Mouse (Mus musculus): ENCODE results near the gene Gm27179. TPM values are rescaled to one million over a fixed set of nuclear protein-coding genes. Genes with fewer than 3 reads are reported as not detected.
"Not testable (repeated sequence)": the region's sequence is repeated elsewhere in the genome, so short reads cannot be mapped to it uniquely, and the experiment has no call there.

Gene Gm27179
- polyA plus RNA-seq, 1 experiment from 2014 or later: not detected

- not testable (repeated sequence) for H3K27ac ChIP-seq (replicated peaks); H3K36me3 ChIP-seq (replicated peaks); H3K27me3 ChIP-seq (replicated peaks; ENCODE audit: low read depth, poor library complexity, severe bottlenecking); H3K9me3 ChIP-seq; H3K4me1 ChIP-seq; H3K4me3 ChIP-seq; DNase-seq (ENCODE audit: low spot score)
- WGBS: no CpG with 5 or more reads among the region's 1 CpGs
Observed at GRCm38 (mm10) chr14:69507000-69507399, 5.3 kb downstream of the Gm27179 start.

- H3K4me1 ChIP-seq; H3K27ac ChIP-seq (replicated peaks); H3K27me3 ChIP-seq (replicated peaks; ENCODE audit: low read depth, poor library complexity, severe bottlenecking); H3K4me3 ChIP-seq; H3K36me3 ChIP-seq (replicated peaks); DNase-seq (ENCODE audit: low spot score); H3K9me3 ChIP-seq: not testable (repeated sequence)
- WGBS: no CpG with 5 or more reads among the region's 29 CpGs
Observed at GRCm38 (mm10) chr14:69503174-69503573, 9.2 kb downstream of the Gm27179 start, which contains the start of gene Gm16867. Gm16867 (minus strand) TSS chr14:69503362.

GRCm38 (mm10) chr14:69502440-69503150 is 9.8 kb downstream of the Gm27179 start:
- not testable (repeated sequence) for H3K36me3 ChIP-seq (replicated peaks); H3K9me3 ChIP-seq; H3K4me1 ChIP-seq; H3K27ac ChIP-seq (replicated peaks); H3K4me3 ChIP-seq; DNase-seq (ENCODE audit: low spot score); H3K27me3 ChIP-seq (replicated peaks; ENCODE audit: low read depth, poor library complexity, severe bottlenecking)
- WGBS: no CpG with 5 or more reads among the region's 73 CpGs

GRCm38 (mm10) chr14:69496259-69496658 is 16.1 kb downstream of the Gm27179 start:
- not testable (repeated sequence) for H3K9me3 ChIP-seq; H3K27me3 ChIP-seq (replicated peaks; ENCODE audit: low read depth, poor library complexity, severe bottlenecking); H3K36me3 ChIP-seq (replicated peaks)

GRCm38 (mm10) chr14:69494946-69495345 is 17.4 kb downstream of the Gm27179 start:
- WGBS: no CpG with 5 or more reads among the region's 2 CpGs
- not testable (repeated sequence) for H3K4me3 ChIP-seq; H3K27ac ChIP-seq (replicated peaks); H3K27me3 ChIP-seq (replicated peaks; ENCODE audit: low read depth, poor library complexity, severe bottlenecking); DNase-seq (ENCODE audit: low spot score); H3K4me1 ChIP-seq; H3K9me3 ChIP-seq; H3K36me3 ChIP-seq (replicated peaks)

More at GRCm38 (mm10) chr14:69496259-69496658, 16.1 kb downstream of the Gm27179 start:
- not testable (repeated sequence) for DNase-seq (ENCODE audit: low spot score); H3K27ac ChIP-seq (replicated peaks); H3K4me1 ChIP-seq; H3K4me3 ChIP-seq

- H3K27me3 ChIP-seq (replicated peaks; ENCODE audit: low read depth, poor library complexity, severe bottlenecking); H3K27ac ChIP-seq (replicated peaks); H3K4me1 ChIP-seq; H3K9me3 ChIP-seq; H3K4me3 ChIP-seq; H3K36me3 ChIP-seq (replicated peaks); DNase-seq (ENCODE audit: low spot score): not testable (repeated sequence)
- no CpG with 5 or more reads among the region's 3 CpGs for WGBS
Observed at GRCm38 (mm10) chr14:69494522-69494921, 17.8 kb downstream of the Gm27179 start.

GRCm38 (mm10) chr14:69488001-69488400 is 24.3 kb downstream of the Gm27179 start:
- H3K27ac ChIP-seq (replicated peaks); H3K27me3 ChIP-seq (replicated peaks; ENCODE audit: low read depth, poor library complexity, severe bottlenecking); H3K9me3 ChIP-seq; DNase-seq (ENCODE audit: low spot score); H3K4me1 ChIP-seq; H3K4me3 ChIP-seq; H3K36me3 ChIP-seq (replicated peaks): not testable (repeated sequence)
- no CpG with 5 or more reads among the region's 10 CpGs for WGBS

GRCm38 (mm10) chr14:69485466-69486135 is 26.7 kb downstream of the Gm27179 start:
- H3K27ac ChIP-seq (replicated peaks); H3K4me3 ChIP-seq; H3K4me1 ChIP-seq; DNase-seq (ENCODE audit: low spot score); H3K9me3 ChIP-seq; H3K27me3 ChIP-seq (replicated peaks; ENCODE audit: low read depth, poor library complexity, severe bottlenecking); H3K36me3 ChIP-seq (replicated peaks): not testable (repeated sequence)
- WGBS: no CpG with 5 or more reads among the region's 18 CpGs

- H3K4me3 ChIP-seq; DNase-seq (ENCODE audit: low spot score); H3K27me3 ChIP-seq (replicated peaks; ENCODE audit: low read depth, poor library complexity, severe bottlenecking); H3K27ac ChIP-seq (replicated peaks); H3K36me3 ChIP-seq (replicated peaks); H3K4me1 ChIP-seq; H3K9me3 ChIP-seq: not testable (repeated sequence)
- WGBS: no CpG with 5 or more reads among the region's 11 CpGs
Observed at GRCm38 (mm10) chr14:69473941-69474646, 38.3 kb downstream of the Gm27179 start.

- H3K4me3 ChIP-seq; H3K4me1 ChIP-seq; H3K9me3 ChIP-seq; H3K27ac ChIP-seq (replicated peaks); H3K27me3 ChIP-seq (replicated peaks; ENCODE audit: low read depth, poor library complexity, severe bottlenecking); DNase-seq (ENCODE audit: low spot score); H3K36me3 ChIP-seq (replicated peaks): not testable (repeated sequence)
- no CpG with 5 or more reads among the region's 2 CpGs for WGBS
Observed at GRCm38 (mm10) chr14:69473322-69473721, 39.0 kb downstream of the Gm27179 start.

- not testable (repeated sequence) for H3K36me3 ChIP-seq (replicated peaks); H3K4me3 ChIP-seq; H3K27me3 ChIP-seq (replicated peaks; ENCODE audit: low read depth, poor library complexity, severe bottlenecking); H3K4me1 ChIP-seq; DNase-seq (ENCODE audit: low spot score); H3K27ac ChIP-seq (replicated peaks); H3K9me3 ChIP-seq
- no CpG with 5 or more reads among the region's 8 CpGs for WGBS
Observed at GRCm38 (mm10) chr14:69470122-69470708, 42.1 kb downstream of the Gm27179 start.

- DNase-seq (ENCODE audit: low spot score); H3K4me3 ChIP-seq; H3K9me3 ChIP-seq; H3K4me1 ChIP-seq; H3K27me3 ChIP-seq (replicated peaks; ENCODE audit: low read depth, poor library complexity, severe bottlenecking); H3K27ac ChIP-seq (replicated peaks); H3K36me3 ChIP-seq (replicated peaks): not testable (repeated sequence)
- WGBS: no CpG with 5 or more reads among the region's 17 CpGs
Observed at GRCm38 (mm10) chr14:69467612-69468366, 44.6 kb downstream of the Gm27179 start.

All from embryonic facial prominence, embryonic 10.5 days (tissue).